Mouse (Mus musculus) myocyte (in vitro differentiated cells): Measurements from ENCODE around the gene Olfr285. TPM values are rescaled to one million over a fixed set of nuclear protein-coding genes. Genes with fewer than 3 reads are reported as not detected.

Source experiments
- H3K27me3 ChIP-seq: one replicate; pipeline ENCODE4 v1.6.1; 2011; ENCODE audit not compliant: control insufficient read depth, insufficient read depth, insufficient read length
- H3K36me3 ChIP-seq: one replicate; pipeline ENCODE4 v1.6.1; 2011; ENCODE audit not compliant: control insufficient read depth, insufficient read depth
- H3K4me2 ChIP-seq: one replicate; pipeline ENCODE4 v1.6.1; 2011; ENCODE audit warnings: low read depth, control low read depth
- H3K4me3 ChIP-seq: one replicate; pipeline ENCODE4 v1.5.1; 2011; ENCODE audit warnings: mild to moderate bottlenecking, control low read depth, moderate library complexity
- H3K79me2 ChIP-seq: one replicate; pipeline ENCODE4 v1.6.1; 2011; ENCODE audit not compliant: control insufficient read depth, insufficient read depth
- H3ac ChIP-seq: one replicate; pipeline ENCODE4 v1.6.1; 2011; ENCODE audit not compliant: control insufficient read depth, insufficient read length
- CEBPB ChIP-seq: IDR thresholded peaks from 2 replicates; pipeline ENCODE4 v1.6.1; 2011; ENCODE audit warnings: mild to moderate bottlenecking, moderate library complexity; ENCODE audit not compliant: poor library complexity, insufficient read depth, severe bottlenecking
- E2F4 ChIP-seq: IDR thresholded peaks from one replicate; pipeline ENCODE4 v1.6.1; 2011; ENCODE audit warnings: mild to moderate bottlenecking, control low read depth, moderate library complexity; ENCODE audit not compliant: insufficient read depth
- MAX ChIP-seq: IDR thresholded peaks from one replicate; pipeline ENCODE4 v1.6.1; 2011; ENCODE audit warnings: low read depth, mild to moderate bottlenecking, control low read depth
- MYOD1 ChIP-seq, 3 experiments: IDR thresholded peaks; one replicate each; pipeline ENCODE4 v1.6.1; 2011; ENCODE audit warnings: control low read depth in 2 of 3, low read depth in 2 of 3, mild to moderate bottlenecking in 2 of 3, moderate library complexity in 1 of 3; ENCODE audit not compliant: insufficient read length in 2 of 3, control insufficient read depth in 1 of 3
- MYOG ChIP-seq, 3 experiments: IDR thresholded peaks; one replicate each; pipeline ENCODE4 v1.6.1; 2011; ENCODE audit warnings: control low read depth in 2 of 3, low read depth in 2 of 3, mild to moderate bottlenecking in 2 of 3; ENCODE audit not compliant: insufficient read length in 2 of 3, control insufficient read depth in 1 of 3, insufficient read depth in 1 of 3
- POLR2A ChIP-seq: IDR thresholded peaks from one replicate; pipeline ENCODE4 v1.6.1; 2011; ENCODE audit warnings: low read depth, mild to moderate bottlenecking, control low read depth, moderate library complexity; ENCODE audit not compliant: insufficient read length
- POLR2AphosphoS2 ChIP-seq: IDR thresholded peaks from one replicate; pipeline ENCODE4 v1.6.1; 2011; ENCODE audit warnings: low read depth, control low read depth; ENCODE audit not compliant: insufficient read length
- REST ChIP-seq: IDR thresholded peaks from one replicate; pipeline ENCODE4 v1.6.1; 2011; ENCODE audit warnings: mild to moderate bottlenecking, control low read depth, moderate library complexity; ENCODE audit not compliant: insufficient read depth, insufficient read length
- SRF ChIP-seq: IDR thresholded peaks from one replicate; pipeline ENCODE4 v1.6.1; 2011; ENCODE audit warnings: low read depth; ENCODE audit not compliant: control insufficient read depth, insufficient read length
- TCF12 ChIP-seq: IDR thresholded peaks from one replicate; pipeline ENCODE4 v1.6.1; 2011; ENCODE audit warnings: mild to moderate bottlenecking, control low read depth; ENCODE audit not compliant: poor library complexity, insufficient read depth, severe bottlenecking
- TCF3 ChIP-seq: IDR thresholded peaks from one replicate; pipeline ENCODE4 v1.6.1; 2011; ENCODE audit warnings: low read depth, control low read depth; ENCODE audit not compliant: insufficient read length
- USF1 ChIP-seq: IDR thresholded peaks from one replicate; pipeline ENCODE4 v1.6.1; 2011; ENCODE audit warnings: low read depth, mild to moderate bottlenecking, control low read depth, moderate library complexity
- polyA plus RNA-seq: library from polyadenylated mRNA; unstranded; fragments of >200 nt; fragmentation: generic; extraction: Trizol; gene quantifications from one replicate; pipeline ENCODE4 v1.2.1, GENCODE M21; 2012; ENCODE audit warnings: missing spikeins

The Olfr285 gene
- polyA plus RNA-seq, 1 experiment = not detected

DNA sequence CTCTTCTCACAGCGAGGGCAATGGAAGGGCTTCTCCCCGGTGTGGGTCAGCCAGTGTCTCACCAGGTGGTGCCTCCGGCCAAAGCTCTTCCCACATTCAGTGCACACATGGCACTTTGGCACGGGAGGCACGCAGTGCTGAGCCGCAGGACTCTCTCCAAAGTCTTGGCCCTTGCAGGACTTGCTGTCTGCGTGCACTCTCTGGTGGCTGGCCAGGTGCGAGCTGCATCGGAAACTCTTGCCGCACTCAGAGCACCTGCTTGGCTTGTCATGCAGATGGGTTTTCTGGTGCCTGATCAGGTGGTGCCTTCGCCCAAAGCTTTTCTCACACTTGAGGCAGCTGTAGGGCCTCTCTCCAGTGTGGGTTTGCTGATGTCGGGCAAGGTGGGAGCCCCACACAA, 28.6 kb downstream of the Olfr285 start:
- Histone ChIP-seq H3K36me3 (no peaks in the 10 kb centered on the region), H3K4me3 (no peak overlapping the region), H3K4me2 (no peak overlapping the region), H3ac (no peak overlapping the region), H3K79me2 (no peaks in the 10 kb centered on the region), H3K27me3 (peaks cover 21% of the 10 kb centered on the region)
- TF ChIP-seq MYOD1 (IDR thresholded peaks at IDR 0.05; ENCODE audit: control insufficient read depth in 1 of 3, insufficient read length in 2 of 3, low read depth in 2 of 3) (no peak), E2F4 (no peak), USF1 (no peak), MAX (no peak), TCF12 (no peak), POLR2AphosphoS2 (no peak), MYOG (IDR thresholded peaks at IDR 0.05; ENCODE audit: control insufficient read depth in 1 of 3, insufficient read depth in 1 of 3, insufficient read length in 2 of 3, low read depth in 2 of 3) (no peak), POLR2A (no peak), REST (no peak), TCF3 (no peak), CEBPB (no peak)

DNA sequence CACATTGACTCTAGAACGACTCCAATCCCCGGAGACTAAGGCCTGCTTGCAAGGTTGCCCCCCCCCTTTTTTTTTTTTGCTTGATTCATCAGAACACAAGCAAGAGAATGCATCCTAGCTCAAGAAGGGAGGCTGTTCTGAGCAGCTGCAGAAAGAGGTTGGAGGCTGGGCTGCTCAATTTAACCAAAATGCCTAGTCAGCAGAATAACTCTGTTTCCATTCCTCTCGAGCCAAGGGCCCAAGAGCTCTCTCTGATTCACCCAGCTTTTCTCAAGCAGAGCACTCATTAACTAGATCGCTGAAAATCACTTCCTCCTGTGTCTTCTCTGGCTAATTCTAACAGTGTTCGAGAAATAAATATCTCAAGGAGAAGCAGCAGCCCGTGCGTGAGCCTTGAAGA, 30.7 kb downstream of the Olfr285 start:
- H3K4me3 ChIP-seq = no peak overlapping the region
- no peak overlapping the region for H3K4me2 ChIP-seq
- H3K79me2 ChIP-seq = no peaks in the 10 kb centered on the region
- TF ChIP-seq E2F4 = no peak
- TF ChIP-seq SRF = no peak
- TF ChIP-seq TCF3 = no peak
- no peak for TF ChIP-seq TCF12
- TF ChIP-seq MYOG (IDR thresholded peaks at IDR 0.05; ENCODE audit: control insufficient read depth in 1 of 3, insufficient read depth in 1 of 3, insufficient read length in 2 of 3, low read depth in 2 of 3) = no peak
- TF ChIP-seq POLR2A = no peak
- no peak for TF ChIP-seq MYOD1 (IDR thresholded peaks at IDR 0.05; ENCODE audit: control insufficient read depth in 1 of 3, insufficient read length in 2 of 3, low read depth in 2 of 3)
- no peak for TF ChIP-seq POLR2AphosphoS2
- TF ChIP-seq MAX = no peak
- H3ac ChIP-seq = no peak overlapping the region
- H3K27me3 ChIP-seq = peaks cover 21% of the 10 kb centered on the region
- H3K36me3 ChIP-seq = no peaks in the 10 kb centered on the region

Other genes with a start within 250 kb of the Olfr285 start
- gene Pfkm, start 224.8 kb downstream of the Olfr285 start, polyA plus RNA-seq = 401 TPM
- 10.4 TPM for gene Senp1, start 223.6 kb downstream of the Olfr285 start, polyA plus RNA-seq
- 50.3 TPM for gene Asb8, start 151.7 kb downstream of the Olfr285 start, polyA plus RNA-seq
- 0.05 TPM for gene Ccdc184, start 150.2 kb downstream of the Olfr285 start, polyA plus RNA-seq
- gene Olfr288, start 121.8 kb downstream of the Olfr285 start, polyA plus RNA-seq = not detected
- not detected for gene Gm44579, start 96.4 kb downstream of the Olfr285 start, polyA plus RNA-seq
- gene Olfr287, start 96.3 kb downstream of the Olfr285 start, polyA plus RNA-seq = not detected
- not detected for gene Olfr286, start 82.9 kb downstream of the Olfr285 start, polyA plus RNA-seq
- not detected for gene H1fnt, start 60.1 kb downstream of the Olfr285 start, polyA plus RNA-seq
- not detected for gene Zfp641, start 21.2 kb downstream of the Olfr285 start, polyA plus RNA-seq
- not detected for gene Olfr284, start 23.6 kb upstream of the Olfr285 start, polyA plus RNA-seq
- not detected for gene Olfr283, start 63.6 kb upstream of the Olfr285 start, polyA plus RNA-seq
- gene Olfr282, start 113.9 kb upstream of the Olfr285 start, polyA plus RNA-seq = not detected
- gene Olfr281, start 135.2 kb upstream of the Olfr285 start, polyA plus RNA-seq = not detected
- not detected for gene OR5BS1P, start 152.5 kb upstream of the Olfr285 start, polyA plus RNA-seq
- not detected for gene Lalba, start 165.4 kb upstream of the Olfr285 start, polyA plus RNA-seq
- not detected for gene Olfr279, start 175.0 kb upstream of the Olfr285 start, polyA plus RNA-seq
- gene Kansl2, start 216.9 kb upstream of the Olfr285 start, polyA plus RNA-seq = 109 TPM